Mouse (Mus musculus): ENCODE measurements around the gene Agbl4. TPM values are rescaled to one million over a fixed set of nuclear protein-coding genes. Genes with fewer than 3 reads are reported as not detected.

Agbl4 gene
- polyA plus RNA-seq, 1 experiment from 2014 or later = 2.3 TPM

GRCm38 (mm10) chr4:111356584-111357115 is 959.2 kb downstream of the Agbl4 start:
- Histone ChIP-seq H3K4me3 (replicated peaks) (no peak overlapping the region), H3K4me1 (peaks cover 10% of the 10 kb centered on the region), H3K36me3 (no peaks in the 10 kb centered on the region), H3K27ac (replicated peaks) (peak overlapping the region; percentile 51), H3K9me3 (replicated peaks) (no peaks in the 10 kb centered on the region), H3K9ac (replicated peaks) (no peak overlapping the region), H3K4me2 (no peak overlapping the region), H3K27me3 (replicated peaks) (no peaks in the 10 kb centered on the region)
- 16% methylated on average over 4 of the region's 4 CpGs for WGBS
- peak; percentile 76; the same call in 1 of the 2 replicates for ATAC-seq (ENCODE audit: low FRiP score)

GRCm38 (mm10) chr4:111357176-111357575 is 959.7 kb downstream of the Agbl4 start:
- Histone ChIP-seq H3K4me3 (replicated peaks) (no peak overlapping the region), H3K27ac (replicated peaks) (no peak overlapping the region), H3K4me2 (no peak overlapping the region), H3K4me1 (peaks cover 10% of the 10 kb centered on the region), H3K36me3 (no peaks in the 10 kb centered on the region), H3K9ac (replicated peaks) (no peak overlapping the region), H3K9me3 (replicated peaks) (no peaks in the 10 kb centered on the region), H3K27me3 (replicated peaks) (no peaks in the 10 kb centered on the region)
- 10% methylated on average over 3 of the region's 3 CpGs for WGBS
- ATAC-seq (ENCODE audit: low FRiP score) = peak; percentile 92

DNA sequence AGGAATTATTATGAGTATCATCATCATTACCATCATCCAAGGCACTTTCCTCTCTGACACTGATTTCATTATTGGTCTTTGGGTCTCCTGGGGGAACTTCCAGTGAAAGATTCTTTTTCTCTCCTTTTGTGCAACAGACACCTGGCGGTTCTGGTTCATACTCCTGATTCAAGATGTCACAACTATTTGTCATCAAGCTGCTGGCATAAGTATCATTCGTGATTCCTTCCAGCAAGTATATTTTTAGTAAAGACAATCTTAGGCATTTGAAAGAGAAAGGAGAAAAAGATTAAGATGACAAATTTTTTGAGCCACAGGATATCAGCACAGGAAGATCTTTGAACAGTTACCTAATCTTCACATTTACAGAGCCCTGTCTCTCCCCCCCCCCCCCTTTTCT is 966.7 kb downstream of the Agbl4 start:
- H3K4me3 ChIP-seq (replicated peaks) = no peak overlapping the region
- H3K4me2 ChIP-seq = no peak overlapping the region
- H3K9me3 ChIP-seq (replicated peaks) = no peaks in the 10 kb centered on the region
- H3K27me3 ChIP-seq (replicated peaks) = no peaks in the 10 kb centered on the region
- 92% methylated on average over 2 of the region's 2 CpGs for WGBS
- no peaks in the 10 kb centered on the region for H3K4me1 ChIP-seq
- no peaks in the 10 kb centered on the region for H3K36me3 ChIP-seq
- no peak overlapping the region for H3K27ac ChIP-seq (replicated peaks)
- H3K9ac ChIP-seq (replicated peaks) = no peak overlapping the region
- ATAC-seq (ENCODE audit: low FRiP score) = no peak

DNA sequence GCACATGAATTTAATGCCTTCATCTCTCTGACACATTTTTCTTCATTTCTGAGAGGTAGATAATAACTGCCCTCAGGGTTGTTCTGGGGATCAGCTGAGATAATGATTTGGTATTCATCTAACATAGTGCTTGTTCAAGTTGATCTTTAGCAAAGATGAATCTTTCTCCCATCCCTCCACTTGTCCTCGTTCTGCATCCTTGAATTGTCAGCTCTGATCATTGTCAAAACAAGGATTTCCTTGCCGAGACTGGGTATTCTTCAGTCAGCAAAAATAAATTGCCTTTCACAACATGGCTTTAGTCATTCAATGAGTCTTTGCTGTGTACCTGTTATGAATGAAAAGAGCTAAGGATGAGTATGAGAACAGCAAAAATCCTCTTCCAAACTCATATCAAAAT is 970.3 kb downstream of the Agbl4 start:
- Histone ChIP-seq H3K27me3 (replicated peaks) (no peaks in the 10 kb centered on the region), H3K9me3 (replicated peaks) (no peaks in the 10 kb centered on the region), H3K4me1 (no peaks in the 10 kb centered on the region), H3K27ac (replicated peaks) (no peak overlapping the region), H3K36me3 (no peaks in the 10 kb centered on the region), H3K4me2 (no peak overlapping the region), H3K9ac (replicated peaks) (no peak overlapping the region), H3K4me3 (replicated peaks) (no peak overlapping the region)
- ATAC-seq (ENCODE audit: low FRiP score) = no peak
- 73% methylated on average over 2 of the region's 2 CpGs for WGBS

DNA sequence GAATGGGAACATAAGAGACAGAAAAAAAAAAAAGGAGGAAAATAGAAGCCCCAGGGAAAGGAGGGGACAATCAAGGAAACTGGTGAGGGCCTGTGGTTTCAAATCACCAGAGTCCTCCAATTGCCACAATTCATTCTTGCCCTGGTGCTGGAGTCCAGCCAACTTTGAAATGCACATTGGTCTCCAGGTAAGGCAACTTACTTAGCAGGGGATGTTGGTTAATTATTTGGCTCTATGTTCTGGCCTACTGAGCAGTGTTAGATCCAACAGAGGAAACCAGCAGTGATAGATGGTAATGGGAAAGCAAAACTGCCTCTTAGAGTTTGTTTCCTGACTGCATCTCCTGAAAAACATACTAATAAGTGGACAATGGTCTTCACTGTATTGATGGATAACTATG is 979.7 kb downstream of the Agbl4 start:
- Histone ChIP-seq H3K9me3 (replicated peaks) (no peaks in the 10 kb centered on the region), H3K4me3 (replicated peaks) (no peak overlapping the region), H3K4me2 (no peak overlapping the region), H3K27me3 (replicated peaks) (no peaks in the 10 kb centered on the region), H3K9ac (replicated peaks) (no peak overlapping the region), H3K36me3 (no peaks in the 10 kb centered on the region), H3K4me1 (no peaks in the 10 kb centered on the region), H3K27ac (replicated peaks) (no peak overlapping the region)
- ATAC-seq (ENCODE audit: low FRiP score) = no peak

DNA sequence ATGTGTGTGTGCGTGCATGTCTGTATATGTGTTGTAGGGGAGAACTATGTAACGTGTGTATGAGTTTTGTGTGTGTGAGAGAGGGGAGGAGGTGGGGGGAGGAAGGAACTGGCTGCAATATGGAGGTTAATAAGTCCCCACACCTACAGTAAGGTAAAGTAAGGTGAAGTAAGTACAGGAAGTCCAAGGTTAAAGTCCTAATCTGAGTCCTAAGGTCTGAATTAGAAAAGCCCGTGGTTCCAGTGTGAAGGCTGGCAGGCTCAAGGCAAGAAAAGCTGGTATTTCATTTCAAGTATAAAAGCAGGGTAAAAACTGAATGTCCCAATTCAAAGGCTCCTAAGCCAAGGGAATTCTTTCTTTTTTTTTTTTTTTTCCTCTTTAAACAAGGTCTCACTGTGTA is 980.6 kb downstream of the Agbl4 start:
- 91% methylated on average over 3 of the region's 3 CpGs for WGBS
- Histone ChIP-seq H3K9ac (replicated peaks) (no peak overlapping the region), H3K4me3 (replicated peaks) (no peak overlapping the region), H3K27me3 (replicated peaks) (no peaks in the 10 kb centered on the region), H3K4me2 (no peak overlapping the region), H3K36me3 (no peaks in the 10 kb centered on the region), H3K4me1 (no peaks in the 10 kb centered on the region), H3K9me3 (replicated peaks) (no peaks in the 10 kb centered on the region), H3K27ac (replicated peaks) (no peak overlapping the region)
- no peak for ATAC-seq (ENCODE audit: low FRiP score)

GRCm38 (mm10) chr4:111383101-111383500 is 985.6 kb downstream of the Agbl4 start:
- 87% methylated on average over 2 of the region's 2 CpGs for WGBS
- ATAC-seq (ENCODE audit: low FRiP score) = no peak
- H3K4me1 ChIP-seq = no peaks in the 10 kb centered on the region

GRCm38 (mm10) chr4:111390736-111391135 is 993.3 kb downstream of the Agbl4 start:
- Histone ChIP-seq H3K9me3 (replicated peaks) (no peaks in the 10 kb centered on the region), H3K9ac (replicated peaks) (no peak overlapping the region), H3K36me3 (no peaks in the 10 kb centered on the region), H3K27ac (replicated peaks) (no peak overlapping the region), H3K4me3 (replicated peaks) (no peak overlapping the region), H3K4me1 (no peaks in the 10 kb centered on the region), H3K27me3 (replicated peaks) (no peaks in the 10 kb centered on the region), H3K4me2 (no peak overlapping the region)
- ATAC-seq (ENCODE audit: low FRiP score) = no peak

More at GRCm38 (mm10) chr4:111383101-111383500, 985.6 kb downstream of the Agbl4 start:
- Histone ChIP-seq H3K36me3 (no peaks in the 10 kb centered on the region), H3K9ac (replicated peaks) (no peak overlapping the region), H3K4me3 (replicated peaks) (no peak overlapping the region), H3K9me3 (replicated peaks) (no peaks in the 10 kb centered on the region), H3K27me3 (replicated peaks) (no peaks in the 10 kb centered on the region), H3K27ac (replicated peaks) (no peak overlapping the region), H3K4me2 (no peak overlapping the region)

DNA sequence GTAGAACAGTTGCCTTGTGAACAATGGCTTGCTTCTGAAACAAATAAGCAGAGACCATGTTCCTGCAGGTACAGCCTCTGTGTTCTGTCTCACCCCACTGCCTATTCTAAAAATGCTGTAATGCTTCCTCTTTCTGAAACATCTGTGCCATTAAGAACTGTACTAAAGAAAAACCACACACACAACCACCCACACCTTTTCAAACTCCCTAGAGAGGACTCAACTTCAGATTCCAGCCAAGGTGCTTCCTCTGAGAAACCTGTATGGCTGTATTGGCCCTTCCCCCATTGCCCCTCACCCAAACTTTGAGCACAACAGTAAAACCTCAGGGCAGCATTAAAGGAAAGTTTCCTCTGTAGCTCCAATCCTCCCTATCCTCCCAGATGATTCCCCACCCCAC is 1002.3 kb downstream of the Agbl4 start:
- H3K9me3 ChIP-seq (replicated peaks) = no peaks in the 10 kb centered on the region
- no peaks in the 10 kb centered on the region for H3K36me3 ChIP-seq
- H3K4me3 ChIP-seq (replicated peaks) = no peak overlapping the region
- ATAC-seq (ENCODE audit: low FRiP score) = no peak
- H3K27me3 ChIP-seq (replicated peaks) = no peaks in the 10 kb centered on the region
- H3K4me1 ChIP-seq = no peaks in the 10 kb centered on the region
- no peak overlapping the region for H3K27ac ChIP-seq (replicated peaks)
- H3K4me2 ChIP-seq = no peak overlapping the region
- H3K9ac ChIP-seq (replicated peaks) = no peak overlapping the region

DNA sequence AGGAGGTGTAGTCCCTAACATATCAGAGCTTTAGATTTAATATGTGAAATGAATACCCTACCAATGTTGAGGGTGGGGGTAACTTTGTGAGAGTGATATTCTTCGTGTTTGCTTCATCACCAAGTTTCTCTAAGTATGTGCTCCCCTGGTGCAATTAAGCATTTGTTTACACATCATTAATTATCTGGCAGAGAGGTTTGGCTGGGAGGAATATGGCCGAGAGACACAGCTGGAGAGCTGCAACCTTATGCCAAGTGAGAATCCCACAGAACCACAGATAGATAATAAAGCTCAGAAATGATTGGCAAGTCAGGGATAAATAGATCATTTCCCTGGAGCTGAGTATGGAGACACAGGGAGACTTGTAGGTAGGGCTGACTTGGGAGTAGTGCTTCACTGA is 1003.2 kb downstream of the Agbl4 start:
- WGBS = 23% methylated on average over 2 of the region's 2 CpGs
- Histone ChIP-seq H3K27ac (replicated peaks) (no peak overlapping the region), H3K9me3 (replicated peaks) (no peaks in the 10 kb centered on the region), H3K4me2 (no peak overlapping the region), H3K27me3 (replicated peaks) (no peaks in the 10 kb centered on the region), H3K4me3 (replicated peaks) (no peak overlapping the region), H3K9ac (replicated peaks) (no peak overlapping the region), H3K36me3 (no peaks in the 10 kb centered on the region), H3K4me1 (no peaks in the 10 kb centered on the region)
- ATAC-seq (ENCODE audit: low FRiP score) = no peak

DNA sequence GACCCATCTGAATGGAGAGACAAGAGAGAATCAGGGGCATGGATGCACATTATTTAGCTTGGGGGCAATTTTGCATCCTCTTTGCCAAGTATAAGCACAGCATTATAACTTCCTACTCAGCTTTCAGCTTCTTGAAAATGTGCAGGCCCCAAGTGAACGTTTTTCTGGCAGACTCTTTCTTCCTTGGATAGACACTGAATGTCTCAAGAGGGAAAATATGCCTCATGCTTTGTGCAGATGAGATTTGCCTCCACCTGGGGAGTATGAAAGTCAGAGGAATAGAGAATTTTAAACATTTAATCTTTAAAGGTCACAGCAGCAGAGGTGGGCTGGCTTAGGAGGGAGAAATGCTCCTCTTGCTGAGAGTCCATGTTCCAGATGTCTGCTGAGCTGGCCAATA is 1005.8 kb downstream of the Agbl4 start:
- H3K4me1 ChIP-seq = no peaks in the 10 kb centered on the region
- no peaks in the 10 kb centered on the region for H3K36me3 ChIP-seq
- H3K9ac ChIP-seq (replicated peaks) = no peak overlapping the region
- no peak for ATAC-seq (ENCODE audit: low FRiP score)
- H3K27me3 ChIP-seq (replicated peaks) = no peaks in the 10 kb centered on the region
- WGBS = 54% methylated on average over 1 of the region's 1 CpGs
- no peaks in the 10 kb centered on the region for H3K9me3 ChIP-seq (replicated peaks)
- H3K27ac ChIP-seq (replicated peaks) = no peak overlapping the region
- no peak overlapping the region for H3K4me2 ChIP-seq
- H3K4me3 ChIP-seq (replicated peaks) = no peak overlapping the region

- peaks cover 7% of the 10 kb centered on the region for H3K4me1 ChIP-seq
- 91% methylated on average over 4 of the region's 4 CpGs for WGBS
- no peak overlapping the region for H3K4me3 ChIP-seq (replicated peaks)
- no peaks in the 10 kb centered on the region for H3K9me3 ChIP-seq (replicated peaks)
- no peak overlapping the region for H3K27ac ChIP-seq (replicated peaks)
- no peaks in the 10 kb centered on the region for H3K27me3 ChIP-seq (replicated peaks)
- H3K4me2 ChIP-seq = no peak overlapping the region
- ATAC-seq (ENCODE audit: low FRiP score) = no peak
- no peaks in the 10 kb centered on the region for H3K36me3 ChIP-seq
- no peak overlapping the region for H3K9ac ChIP-seq (replicated peaks)
These were observed 1013.3 kb downstream of the Agbl4 start for GRCm38 (mm10) chr4:111410731-111411130.

DNA sequence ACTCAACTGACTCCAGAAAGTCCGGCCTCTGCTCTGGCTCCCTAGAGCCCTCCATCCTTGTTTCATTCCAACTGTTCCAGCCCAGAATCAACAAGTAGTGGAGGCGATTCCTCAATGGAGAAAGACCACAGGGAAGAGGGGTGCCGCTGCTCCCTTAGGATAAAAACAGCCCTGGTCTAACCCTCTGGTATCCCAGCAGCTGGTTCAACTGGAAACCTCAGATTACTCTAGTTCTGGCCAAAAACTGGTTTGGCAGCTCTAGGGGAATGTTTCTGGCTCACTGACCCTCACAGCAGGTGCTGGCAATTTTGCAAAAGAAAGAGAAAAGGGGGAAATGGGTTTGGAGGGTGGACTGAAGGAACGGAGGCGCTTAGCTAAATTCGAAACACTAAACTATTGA is 1016.9 kb downstream of the Agbl4 start:
- Histone ChIP-seq H3K4me3 (replicated peaks) (peak overlapping the region; percentile 91), H3K9ac (replicated peaks) (peak overlapping the region; percentile 94), H3K27me3 (replicated peaks) (no peaks in the 10 kb centered on the region), H3K4me1 (peaks cover 40% of the 10 kb centered on the region), H3K36me3 (peaks cover 7% of the 10 kb centered on the region), H3K4me2 (peak overlapping the region; percentile 69), H3K27ac (replicated peaks) (peak overlapping the region; percentile 91), H3K9me3 (replicated peaks) (no peaks in the 10 kb centered on the region)
- WGBS = under 1% methylated on average over 6 of the region's 6 CpGs
- peak; percentile 25 for ATAC-seq (ENCODE audit: low FRiP score)
